Mouse (Mus musculus): ENCODE measurements around the gene Pipox.

Gene Pipox

GRCm38 (mm10) chr11:77893787-77894718 lies at the start of gene Pipox:
TSS of gene Pipox (minus strand) at chr11:77894096.
- DNase-seq: peak in 1 of 2 experiments; percentile 29

DNA sequence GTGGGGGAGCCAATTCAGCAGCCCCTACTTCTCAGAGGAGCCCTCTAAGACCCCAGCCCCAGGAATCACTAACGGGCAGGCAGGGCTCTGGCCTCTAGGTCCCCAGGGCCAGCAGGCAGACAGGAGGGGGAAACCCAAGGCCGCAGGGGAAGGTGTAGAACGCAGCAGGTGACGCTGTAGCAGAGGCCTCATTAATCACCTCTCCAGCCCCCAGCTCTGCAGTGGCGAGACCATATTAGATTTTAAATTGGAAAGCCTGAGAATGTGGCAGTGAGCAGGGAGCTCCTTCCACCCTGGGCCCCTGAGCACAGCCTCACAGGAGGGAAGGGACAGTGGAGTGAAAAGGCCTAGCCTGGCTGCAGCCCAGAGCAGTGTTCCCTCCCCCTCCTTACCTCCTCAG lies 48.3 kb upstream of the Pipox start:
- no peak for DNase-seq

DNA sequence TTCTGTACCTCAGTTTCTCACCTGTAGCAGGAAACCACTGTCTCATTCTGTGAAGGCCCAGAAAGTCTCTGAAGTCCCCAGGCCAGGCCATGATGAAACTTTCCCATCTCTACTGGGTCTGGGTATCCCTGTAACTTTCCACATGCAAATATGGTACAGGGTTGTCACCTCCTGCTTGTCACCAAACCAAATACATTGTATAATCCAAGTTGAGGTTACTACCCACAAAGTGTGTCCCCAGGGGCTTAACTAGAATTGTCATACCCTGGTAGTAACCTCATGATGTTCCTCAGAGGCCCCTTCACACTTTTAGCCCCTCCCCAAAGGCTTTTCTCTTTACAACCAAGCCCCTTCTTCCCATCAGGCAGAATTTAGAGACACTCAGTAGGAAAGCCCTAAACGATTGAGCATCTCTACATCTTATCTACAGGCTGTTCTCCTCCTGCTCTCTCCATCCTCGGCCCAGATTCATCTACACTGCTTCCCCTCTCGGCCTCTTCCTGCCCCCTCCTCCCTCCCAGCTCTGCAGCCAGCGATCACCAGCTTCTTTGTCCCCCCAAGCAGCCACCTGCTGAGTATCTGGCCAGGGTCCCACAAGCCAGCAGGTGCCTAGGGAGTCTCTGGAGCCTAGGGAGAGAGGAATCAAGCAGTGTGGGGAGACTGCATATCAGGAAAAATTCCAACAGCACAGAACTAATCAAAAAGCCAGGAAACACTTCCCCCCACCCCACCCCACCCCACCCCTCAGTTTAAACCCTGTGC lies 43.9 kb upstream of the Pipox start:
- DNase-seq: no peak

GRCm38 (mm10) chr11:77936846-77937245 lies 43.0 kb upstream of the Pipox start:
- DNase-seq: no peak

GRCm38 (mm10) chr11:77934568-77935311 lies 40.8 kb upstream of the Pipox start:
- no peak for DNase-seq

- no peak for DNase-seq
Measured at GRCm38 (mm10) chr11:77934111-77934521, 40.2 kb upstream of the Pipox start.

GRCm38 (mm10) chr11:77932576-77932975 lies 38.7 kb upstream of the Pipox start:
- no peak for DNase-seq

DNA sequence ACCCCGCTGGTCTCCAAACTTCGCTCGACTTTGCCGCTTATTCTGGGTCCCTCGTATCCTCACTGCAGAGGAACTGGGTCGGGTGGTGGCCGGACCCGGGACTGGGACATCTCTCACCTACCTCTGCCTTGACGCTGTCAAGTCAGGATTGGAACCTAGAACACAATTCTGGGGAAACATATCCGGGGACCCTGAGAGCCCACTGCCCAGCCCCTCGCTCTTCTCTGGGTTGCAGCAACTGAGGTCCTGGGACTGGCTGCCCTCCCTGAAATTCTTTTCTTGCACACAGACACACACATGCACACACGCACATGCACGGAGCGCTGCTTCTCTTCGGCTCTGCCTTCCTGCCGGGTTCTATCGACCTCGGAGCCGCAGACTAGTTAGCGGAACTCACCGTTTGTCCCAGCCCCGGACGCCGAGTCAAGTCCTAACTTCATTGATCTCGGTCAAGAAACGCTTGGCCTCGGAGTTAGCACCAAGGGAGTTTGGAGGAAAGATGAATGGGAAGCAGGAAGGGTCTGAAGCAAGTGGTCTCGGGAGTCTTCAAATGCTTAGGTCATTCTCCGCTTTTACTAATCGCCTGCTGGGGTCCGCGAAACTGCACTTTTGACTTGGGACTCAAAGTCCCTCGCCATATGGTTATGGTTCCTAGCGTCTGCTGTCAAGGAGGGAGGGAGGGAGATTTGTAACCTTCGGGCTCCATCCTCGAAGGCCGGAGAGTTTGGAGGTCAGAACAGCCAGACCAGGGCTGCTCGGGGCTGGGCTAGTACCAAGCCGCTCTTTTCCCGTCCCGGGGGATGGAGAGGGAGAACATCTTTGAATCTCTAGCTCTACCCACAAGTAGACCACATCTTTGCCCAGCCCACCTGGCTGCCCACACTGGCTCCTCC lies 37.9 kb upstream of the Pipox start:
- DNase-seq: peak; percentile 20 to 23

DNA sequence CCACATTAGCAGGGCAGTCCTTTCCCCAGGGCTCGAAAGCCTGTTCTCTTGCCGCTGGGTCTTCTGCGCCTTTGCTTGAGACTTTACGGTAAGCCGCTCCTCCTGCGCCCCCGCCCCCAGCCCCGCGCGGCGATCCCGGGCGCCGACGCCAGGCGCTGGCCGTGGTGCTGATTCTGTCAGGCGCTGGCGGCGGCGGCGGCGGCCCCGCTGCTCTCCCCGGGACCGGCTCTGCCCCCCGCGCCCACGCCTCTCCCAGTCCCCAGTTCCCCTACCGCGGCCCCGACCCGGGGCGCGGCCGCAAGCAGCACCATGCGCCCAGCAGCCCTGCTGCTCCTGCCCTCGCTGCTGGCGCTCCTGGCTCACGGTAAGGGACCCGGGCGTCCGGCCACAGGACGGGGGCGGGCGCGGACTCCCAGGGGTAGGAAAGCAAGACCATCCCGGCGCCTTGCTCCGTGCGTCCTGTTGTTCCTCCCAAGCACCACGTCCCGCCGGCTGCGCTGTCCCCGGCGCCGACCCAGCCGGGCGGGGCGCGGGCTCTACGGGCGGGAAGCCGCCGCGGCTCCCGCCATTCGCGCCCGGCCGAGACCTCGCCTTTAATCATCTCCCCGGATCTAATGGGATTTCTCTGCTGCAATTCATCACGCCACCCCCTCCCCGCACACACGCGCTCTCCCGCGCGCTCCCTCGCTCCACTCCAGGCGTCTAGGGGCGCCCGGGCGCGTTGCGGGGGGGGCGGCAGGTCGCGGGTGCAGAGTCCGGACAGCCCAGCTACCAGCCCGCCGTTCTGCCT lies 37.0 kb upstream of the Pipox start, which contains the start of gene Sez6:
Sez6 (plus strand) TSS at position 50 of the 790 bp plus-strand sequence.
- peak; percentile 80 to 83 for DNase-seq

- DNase-seq: no peak
Measured at GRCm38 (mm10) chr11:77927837-77928236, 33.9 kb upstream of the Pipox start.

GRCm38 (mm10) chr11:77926666-77927065 lies 32.8 kb upstream of the Pipox start:
- no peak for DNase-seq

DNA sequence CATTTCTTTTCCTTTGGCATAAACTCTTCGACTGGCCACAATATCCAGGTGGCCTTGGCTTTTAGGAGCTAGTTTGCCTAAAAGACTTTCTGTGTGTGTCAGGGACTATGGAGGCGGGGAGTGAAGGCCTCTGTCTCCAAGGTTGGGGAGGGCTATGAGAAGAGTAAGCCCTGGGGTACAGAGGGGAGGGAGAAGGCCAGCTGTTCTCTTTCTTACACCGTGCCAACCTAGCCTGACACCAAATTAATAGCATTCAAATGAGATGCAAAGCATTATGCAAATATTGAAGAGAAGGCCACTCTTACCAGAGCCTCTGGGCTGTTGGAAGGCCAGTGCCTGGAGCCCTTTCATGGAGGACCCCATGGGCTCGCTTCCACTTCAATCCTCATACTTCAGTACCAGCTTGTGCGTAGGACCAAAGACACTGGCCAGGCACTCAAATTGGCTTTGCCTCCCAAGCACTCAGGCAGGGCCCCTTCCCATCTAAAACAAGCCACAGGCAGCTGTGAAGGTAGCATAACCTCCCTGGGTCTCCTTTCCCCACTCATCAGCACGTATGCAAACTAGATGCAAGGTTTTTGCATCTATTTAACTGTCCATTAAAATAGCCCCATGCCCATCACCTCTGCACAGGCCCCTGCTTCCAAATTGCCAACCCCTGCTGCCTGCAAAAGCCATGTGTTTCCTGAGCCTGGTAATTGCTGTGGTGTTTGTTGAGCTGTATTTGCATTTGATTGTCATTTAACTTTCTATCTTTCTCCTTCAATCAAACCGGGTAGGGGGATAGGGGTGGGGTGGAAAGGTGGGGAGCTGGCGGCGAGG lies 32.2 kb upstream of the Pipox start:
- no peak for DNase-seq

DNA sequence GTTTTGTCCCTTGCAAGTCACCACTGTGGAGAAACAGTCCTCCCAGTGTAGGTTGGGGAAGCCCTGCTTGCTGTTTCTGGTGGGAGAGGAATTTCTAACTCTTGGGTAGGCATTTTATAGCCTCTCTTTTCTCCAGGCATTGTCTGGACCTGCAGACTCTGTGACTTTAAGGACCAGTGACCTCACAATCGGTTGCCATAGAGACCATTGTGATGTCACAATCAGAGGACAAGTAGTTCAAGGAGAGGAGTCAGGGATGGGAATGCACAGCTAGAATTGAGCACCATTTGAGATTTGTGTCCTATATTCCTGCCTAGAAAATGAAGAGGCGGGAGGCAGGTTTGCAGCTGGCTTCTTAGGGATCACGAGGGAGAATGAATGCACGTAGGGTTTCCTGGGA lies 29.4 kb upstream of the Pipox start:
- no peak for DNase-seq

DNA sequence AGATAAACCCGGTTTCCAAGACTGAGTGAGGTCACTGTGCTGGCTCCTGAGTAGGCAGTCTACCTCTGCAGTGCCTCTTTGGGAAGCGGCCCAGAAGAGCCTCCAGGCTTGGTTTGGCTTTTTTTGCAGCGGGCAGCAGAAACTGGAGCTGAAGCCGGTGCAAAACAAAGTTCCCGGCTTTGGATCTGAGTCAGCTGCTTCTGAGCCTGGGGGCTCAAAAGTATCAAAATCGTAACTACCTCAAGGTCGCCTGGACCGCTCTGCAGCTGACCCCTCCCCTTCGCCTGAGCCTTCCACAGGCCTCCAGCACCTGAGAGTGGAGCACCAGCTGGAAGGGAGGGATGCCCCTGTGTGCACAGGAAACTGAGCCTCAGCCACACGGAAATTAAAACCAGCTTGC lies 23.3 kb upstream of the Pipox start:
- no peak for DNase-seq

DNA sequence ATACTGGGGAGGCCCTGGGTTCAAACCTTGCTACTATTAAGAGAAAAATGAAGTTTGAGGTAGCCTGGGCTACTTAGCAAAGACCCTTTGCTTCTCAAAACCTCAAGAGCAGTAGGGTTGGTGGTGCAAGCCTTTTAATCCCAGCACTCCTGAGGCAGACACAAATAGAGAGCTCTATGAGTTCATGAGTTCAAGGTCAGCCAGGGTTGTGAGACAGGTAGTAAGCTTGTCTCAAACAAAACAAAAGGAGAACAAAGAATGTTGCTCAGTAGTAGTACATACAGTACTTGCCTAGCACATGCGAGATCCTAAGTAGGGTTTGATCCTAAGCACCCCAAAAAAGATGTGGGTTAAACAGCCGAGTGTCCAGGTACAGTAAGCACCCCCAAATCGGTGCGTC lies 22.8 kb upstream of the Pipox start:
- no peak for DNase-seq

DNA sequence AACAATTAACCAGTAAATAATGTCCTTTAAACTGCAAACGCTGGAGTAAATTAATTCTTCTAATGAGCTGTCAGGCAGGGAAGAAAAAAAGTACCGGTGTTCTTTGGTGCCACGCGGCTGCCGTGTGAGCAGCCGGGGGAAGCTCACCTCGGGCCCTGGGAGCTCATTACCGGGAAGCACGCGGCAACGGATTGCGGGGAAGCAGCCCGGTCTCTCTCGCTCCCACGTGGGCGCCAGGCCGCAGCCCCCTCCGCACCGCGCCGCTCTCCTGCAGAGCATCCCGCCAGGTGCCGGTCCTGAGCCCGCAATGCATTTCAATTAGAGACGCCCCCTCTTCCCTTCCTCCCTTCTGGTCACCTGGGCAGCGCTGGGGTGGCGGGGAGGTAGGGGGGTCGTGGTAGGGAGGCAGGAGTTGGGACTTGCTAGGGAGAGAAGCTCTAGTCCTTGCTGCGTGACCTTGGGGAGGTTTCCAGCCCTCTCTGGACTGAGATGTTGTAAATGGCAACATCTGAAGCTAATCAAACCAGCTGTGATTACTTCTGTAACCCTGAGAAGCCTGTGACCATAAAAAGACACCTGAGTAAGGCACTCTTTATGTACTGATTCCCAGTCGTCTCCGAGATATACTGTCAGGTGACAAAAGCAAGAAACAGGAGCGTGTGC lies 20.8 kb upstream of the Pipox start:
- DNase-seq: no peak

- no peak for DNase-seq
Measured at GRCm38 (mm10) chr11:77913505-77913904, 19.6 kb upstream of the Pipox start.

- no peak for DNase-seq
Measured at GRCm38 (mm10) chr11:77909776-77910175, 15.9 kb upstream of the Pipox start.

DNA sequence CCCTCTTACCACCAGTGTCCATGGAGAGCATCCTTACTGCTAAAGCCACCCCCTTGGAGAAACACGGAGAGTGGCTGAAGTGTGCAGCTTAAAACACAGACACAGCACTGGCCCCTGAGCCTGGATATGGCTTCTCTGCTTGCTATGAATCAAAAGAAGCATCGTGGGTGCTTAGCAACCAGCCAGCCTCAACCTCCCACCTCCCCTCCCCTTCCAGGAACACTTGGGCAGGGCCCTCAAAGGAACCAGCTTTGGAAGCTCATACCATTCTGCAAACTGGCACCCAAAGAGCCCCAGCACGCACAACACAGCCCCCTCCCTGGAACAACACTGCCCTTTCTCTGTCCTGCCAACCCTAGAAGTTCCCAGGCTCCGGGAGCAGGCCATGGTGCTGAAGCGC lies 15.5 kb upstream of the Pipox start:
- DNase-seq: no peak

GRCm38 (mm10) chr11:77908468-77908867 lies 14.6 kb upstream of the Pipox start:
- DNase-seq: no peak
